Mouse (Mus musculus) left cerebral cortex, adult 2 months (tissue): ENCODE measurements at regions not wholly inside any gene's neighbourhood (a gene's known extent, or its start where the extent isn't known, plus 50 kb on each side); places are given as distances from the start of the nearest gene placed in this dataset.
A peak's percentile ranks its signal among the peaks of the same experiment; 100 is the strongest.

Source experiments
- DNase-seq, 2 experiments: peaks; one replicate each; pipeline ENCODE4 v3.0.0; 2021 to 2022; ENCODE audit warnings: low spot score in 2 of 2, mixed read lengths in 1 of 2; ENCODE audit errors: extremely low spot score in 1 of 2
- H3K27ac ChIP-seq: fragments of 200-600 bp; 2 replicates; pipeline ENCODE4 v1.8.1; 2022
- H3K4me3 ChIP-seq: fragments of 200-600 bp; 2 replicates; pipeline ENCODE4 v1.8.1; 2022
- CTCF ChIP-seq: fragments of 200-600 bp; IDR thresholded peaks from 2 replicates; pipeline ENCODE4 v1.8.1; 2022; ENCODE audit warnings: antibody characterized with exemption, mild to moderate bottlenecking, moderate library complexity
- intact Hi-C: fragments of 180-260 bp; cut with DNase I; formaldehyde crosslinking; loops from one replicate; pipeline ENCODE4 v1.15.1; 2025

GRCm38 (mm10) chr2:137969156-137969555, 287.2 kb upstream of the Btbd3 start:
- intact Hi-C loops: no loop called here
- no peak for DNase-seq
- TF ChIP-seq CTCF: no peak
- Histone ChIP-seq H3K4me3 (no peak overlapping the region), H3K27ac (no peak overlapping the region)

- TF ChIP-seq CTCF: no peak
- no peak overlapping the region for H3K27ac ChIP-seq
- intact Hi-C loops: no loop called here
Measured at GRCm38 (mm10) chr2:137966460-137967076, 289.8 kb upstream of the Btbd3 start.

GRCm38 (mm10) chr2:137954830-137955229, 301.5 kb upstream of the Btbd3 start:
- DNase-seq: no peak
- TF ChIP-seq CTCF: no peak
- Histone ChIP-seq H3K4me3 (no peak overlapping the region), H3K27ac (no peak overlapping the region)
- intact Hi-C loops: no loop called here

More at GRCm38 (mm10) chr2:137966460-137967076, 289.8 kb upstream of the Btbd3 start:
- no peak for DNase-seq
- H3K4me3 ChIP-seq: no peak overlapping the region

GRCm38 (mm10) chr2:137953144-137953543, 303.2 kb upstream of the Btbd3 start:
- TF ChIP-seq CTCF: no peak
- DNase-seq: no peak
- intact Hi-C loops: no loop called here
- Histone ChIP-seq H3K27ac (no peak overlapping the region), H3K4me3 (no peak overlapping the region)

GRCm38 (mm10) chr2:137951942-137952341, 304.4 kb upstream of the Btbd3 start:
- TF ChIP-seq CTCF: peak; percentile 34
- no peak for DNase-seq
- no peak overlapping the region for H3K27ac ChIP-seq
- H3K4me3 ChIP-seq: no peak overlapping the region
- intact Hi-C loops: no loop called here

GRCm38 (mm10) chr2:137950931-137951330, 305.4 kb upstream of the Btbd3 start:
- Histone ChIP-seq H3K4me3 (no peak overlapping the region), H3K27ac (no peak overlapping the region)
- no peak for DNase-seq
- no peak for TF ChIP-seq CTCF
- intact Hi-C loops: no loop called here

GRCm38 (mm10) chr2:137942753-137943152, 313.6 kb upstream of the Btbd3 start:
- TF ChIP-seq CTCF: peak; percentile 80
- intact Hi-C loops: loop anchor here (2.0 to 10.0 kb wide), 5 partner anchors 210 to 1795 kb away; partner anchors contain the start of gene Jag1
- no peak overlapping the region for H3K27ac ChIP-seq
- H3K4me3 ChIP-seq: no peak overlapping the region
- peak; percentile 80 for DNase-seq

- DNase-seq: no peak
- Histone ChIP-seq H3K4me3 (no peak overlapping the region), H3K27ac (no peak overlapping the region)
- intact Hi-C loops: no loop called here
- no peak for TF ChIP-seq CTCF
Measured at GRCm38 (mm10) chr2:137939591-137939990, 316.8 kb upstream of the Btbd3 start.

- TF ChIP-seq CTCF: no peak
- no peak for DNase-seq
- Histone ChIP-seq H3K4me3 (no peak overlapping the region), H3K27ac (no peak overlapping the region)
- intact Hi-C loops: no loop called here
Measured at GRCm38 (mm10) chr2:137938831-137939480, 317.4 kb upstream of the Btbd3 start.

GRCm38 (mm10) chr2:137936613-137937012, 319.8 kb upstream of the Btbd3 start:
- DNase-seq: no peak
- H3K27ac ChIP-seq: no peak overlapping the region
- intact Hi-C loops: no loop called here
- TF ChIP-seq CTCF: no peak
- no peak overlapping the region for H3K4me3 ChIP-seq

- no peak overlapping the region for H3K4me3 ChIP-seq
- intact Hi-C loops: no loop called here
- no peak for TF ChIP-seq CTCF
- no peak for DNase-seq
- H3K27ac ChIP-seq: no peak overlapping the region
Measured at GRCm38 (mm10) chr2:137932931-137933330, 323.4 kb upstream of the Btbd3 start.

GRCm38 (mm10) chr2:137932488-137932887, 323.9 kb upstream of the Btbd3 start:
- no peak for TF ChIP-seq CTCF
- Histone ChIP-seq H3K27ac (no peak overlapping the region), H3K4me3 (no peak overlapping the region)
- no peak for DNase-seq
- intact Hi-C loops: no loop called here

GRCm38 (mm10) chr2:137925488-137925887, 330.9 kb upstream of the Btbd3 start:
- DNase-seq: no peak
- Histone ChIP-seq H3K27ac (no peak overlapping the region), H3K4me3 (no peak overlapping the region)
- intact Hi-C loops: no loop called here
- TF ChIP-seq CTCF: no peak
